Mouse (Mus musculus) limb, embryonic 13.5 days (tissue): Measurements from ENCODE around the gene Ifitm5. TPM values are rescaled to one million over a fixed set of nuclear protein-coding genes. Genes with fewer than 3 reads are reported as not detected.

Experiments used
- ATAC-seq: fragments of 200-750 bp; cut with Nextera tagmentation; 2 replicates; pipeline ENCODE4 v1.8.0; 2017; ENCODE audit warnings: low read depth, moderate number of reproducible peaks, moderate TSS enrichment; ENCODE audit not compliant: low FRiP score
- H3K27ac ChIP-seq: fragments of 300-500 bp; sonication (generic); 2 replicates; pipeline ENCODE4 v1.5.1; 2015; ENCODE audit warnings: inconsistent platforms, mild to moderate bottlenecking, moderate library complexity
- H3K27me3 ChIP-seq: fragments of 300-500 bp; sonication (generic); 2 replicates; pipeline ENCODE4 v1.6.1; 2015; ENCODE audit warnings: mild to moderate bottlenecking, inconsistent platforms
- H3K36me3 ChIP-seq: fragments of 300-500 bp; sonication (generic); 2 replicates; pipeline ENCODE4 v1.6.1; 2015; ENCODE audit warnings: inconsistent platforms, mild to moderate bottlenecking, moderate library complexity
- H3K4me1 ChIP-seq: fragments of 300-500 bp; sonication (generic); 2 replicates; pipeline ENCODE4 v1.6.1; 2015; ENCODE audit warnings: inconsistent platforms
- H3K4me2 ChIP-seq: fragments of 300-500 bp; sonication (generic); replicated peaks from 2 replicates; pipeline ENCODE4 v1.6.1; 2015; ENCODE audit warnings: inconsistent platforms, mild to moderate bottlenecking, moderate library complexity
- H3K4me3 ChIP-seq: fragments of 300-500 bp; sonication (generic); 2 replicates; pipeline ENCODE4 v1.5.1; 2015; ENCODE audit warnings: moderate library complexity, mild to moderate bottlenecking, inconsistent platforms
- H3K9ac ChIP-seq: fragments of 300-500 bp; sonication (generic); 2 replicates; pipeline ENCODE4 v1.6.1; 2015; ENCODE audit warnings: mild to moderate bottlenecking, inconsistent platforms
- H3K9me3 ChIP-seq: fragments of 300-500 bp; sonication (generic); 2 replicates; pipeline ENCODE4 v1.6.1; 2016; ENCODE audit warnings: inconsistent platforms
- WGBS: fragments of 180-500 bp; shearing (Covaris S2); methylation state at CpG from one replicate; pipeline ENCODE4 v1.1.7; 2015; 5-methylcytosine and 5-hydroxymethylcytosine counted together
- polyA plus RNA-seq: library from polyadenylated mRNA; unstranded; fragments of >200 nt; fragmentation: Nextera tagmentation; extraction: Ambion mirVana; gene quantifications from 2 replicates; pipeline ENCODE4 v1.2.1, GENCODE M21; 2015

The Ifitm5 gene
- polyA plus RNA-seq, 1 experiment from 2014 or later = 15.2 TPM

DNA sequence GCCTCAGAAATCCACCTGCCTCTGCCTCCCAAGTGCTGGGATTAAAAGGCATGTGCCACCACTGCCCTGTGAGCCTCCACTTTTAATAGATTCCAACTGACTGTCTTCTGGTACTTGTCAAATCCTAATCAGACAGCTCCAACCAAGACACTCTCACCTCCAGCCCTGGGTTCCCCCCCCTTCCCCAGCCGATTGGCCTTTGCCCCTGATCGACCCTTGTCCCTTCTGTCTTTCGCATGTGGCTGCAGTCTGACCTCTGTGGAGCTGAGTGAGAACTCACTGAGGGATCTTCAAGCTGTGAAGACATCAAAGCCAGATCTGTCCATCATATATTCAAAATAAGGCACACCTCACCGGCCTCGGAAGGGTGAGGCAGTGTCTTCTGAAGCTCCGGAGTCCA lies 22.9 kb downstream of the Ifitm5 start:
- no peaks in the 10 kb centered on the region for H3K36me3 ChIP-seq
- H3K4me2 ChIP-seq = no peak overlapping the region
- peaks cover 8% of the 10 kb centered on the region for H3K4me1 ChIP-seq
- ATAC-seq = no peak
- H3K27ac ChIP-seq = no peak overlapping the region
- H3K9ac ChIP-seq = no peak overlapping the region
- peaks cover 33% of the 10 kb centered on the region for H3K27me3 ChIP-seq
- WGBS = 83% methylated on average over 6 of the region's 6 CpGs
- H3K9me3 ChIP-seq = 0 out of 2 replicates have a peak, but pooled peaks cover 4% of the 10 kb centered on the region
- H3K4me3 ChIP-seq = no peak overlapping the region

DNA sequence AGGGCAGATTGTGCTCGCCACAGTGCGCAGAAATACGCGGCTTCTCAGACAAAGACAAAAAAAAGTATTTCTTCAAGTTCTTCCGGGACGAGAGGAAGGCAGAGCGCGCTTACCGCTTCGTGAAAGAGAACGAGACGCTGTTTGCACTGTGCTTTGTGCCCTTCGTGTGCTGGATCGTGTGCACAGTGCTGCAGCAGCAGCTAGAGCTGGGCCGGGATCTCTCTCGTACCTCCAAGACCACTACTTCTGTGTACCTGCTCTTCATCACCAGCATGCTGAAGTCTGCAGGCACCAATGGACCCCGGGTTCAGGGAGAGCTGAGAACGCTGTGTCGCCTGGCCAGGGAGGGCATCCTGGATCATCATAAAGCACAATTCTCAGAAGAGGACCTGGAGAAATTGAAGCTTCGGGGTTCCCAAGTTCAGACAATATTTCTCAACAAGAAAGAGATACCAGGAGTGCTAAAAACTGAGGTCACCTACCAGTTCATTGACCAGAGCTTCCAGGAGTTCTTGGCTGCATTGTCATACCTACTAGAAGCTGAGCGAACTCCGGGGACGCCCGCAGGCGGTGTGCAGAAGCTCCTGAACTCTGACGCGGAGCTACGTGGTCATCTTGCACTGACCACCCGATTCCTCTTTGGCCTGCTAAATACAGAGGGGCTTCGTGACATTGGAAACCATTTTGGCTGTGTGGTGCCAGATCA lies 26.9 kb downstream of the Ifitm5 start:
- Histone ChIP-seq H3K4me2 (peak overlapping the region; percentile 67), H3K4me3 (peak overlapping the region; percentile 40), H3K27me3 (peaks cover 69% of the 10 kb centered on the region), H3K9me3 (no peaks in the 10 kb centered on the region), H3K36me3 (no peaks in the 10 kb centered on the region), H3K9ac (no peak overlapping the region), H3K4me1 (peaks cover 13% of the 10 kb centered on the region), H3K27ac (no peak overlapping the region)
- WGBS = 23% methylated on average over 30 of the region's 30 CpGs
- ATAC-seq = no peak

GRCm38 (mm10) chr7:140922398-140923069 lies 27.6 kb downstream of the Ifitm5 start:
- H3K36me3 ChIP-seq = no peaks in the 10 kb centered on the region
- H3K4me1 ChIP-seq = peaks cover 13% of the 10 kb centered on the region
- no peak overlapping the region for H3K9ac ChIP-seq
- under 1% methylated on average over 49 of the region's 49 CpGs for WGBS
- no peak overlapping the region for H3K27ac ChIP-seq
- H3K4me3 ChIP-seq = peak overlapping the region; percentile 40
- peaks cover 72% of the 10 kb centered on the region for H3K27me3 ChIP-seq
- H3K4me2 ChIP-seq = peak overlapping the region; percentile 67
- no peak for ATAC-seq
- no peaks in the 10 kb centered on the region for H3K9me3 ChIP-seq

- no peak overlapping the region for H3K27ac ChIP-seq
- H3K4me1 ChIP-seq = peaks cover 13% of the 10 kb centered on the region
- H3K4me2 ChIP-seq = no peak overlapping the region
Observed at GRCm38 (mm10) chr7:140921225-140921975, 28.7 kb downstream of the Ifitm5 start.

DNA sequence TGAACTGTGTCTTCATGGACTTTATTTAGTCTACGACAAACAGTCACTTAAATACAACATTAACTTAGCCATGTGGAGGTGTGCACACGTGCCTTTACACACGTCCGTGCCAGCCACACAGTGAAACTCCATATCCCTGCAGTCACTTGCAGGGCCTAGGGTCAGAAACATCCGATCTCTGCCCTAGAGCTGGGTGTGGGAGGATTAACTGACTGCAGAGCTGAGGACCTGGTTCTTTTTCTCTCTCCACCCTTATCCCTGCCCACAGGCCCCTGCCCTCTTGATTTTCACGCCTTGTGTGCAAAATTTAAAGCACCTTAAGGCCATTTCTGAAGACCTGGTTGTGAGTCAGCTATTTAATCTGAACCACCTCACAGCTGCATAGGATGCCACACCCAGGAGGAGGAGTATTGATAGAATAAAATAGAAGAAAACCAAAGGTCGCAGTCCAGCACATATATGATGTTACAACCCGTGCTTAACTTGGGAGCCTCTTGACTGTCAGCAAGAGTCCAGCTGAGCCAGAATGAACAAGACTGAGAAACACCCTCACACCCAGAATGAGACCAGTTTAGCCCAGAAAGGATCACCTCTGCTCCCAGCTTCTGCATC lies 29.6 kb downstream of the Ifitm5 start, which contains the start of gene Nlrp6:
Nlrp6 (plus strand) TSS at position 485 of the 612 bp plus-strand sequence.
- peaks cover 72% of the 10 kb centered on the region for H3K27me3 ChIP-seq
- no peaks in the 10 kb centered on the region for H3K9me3 ChIP-seq
- no peak within 1 kb of the TSS for H3K4me3 ChIP-seq
- H3K4me2 ChIP-seq = no peak within 1 kb of the TSS
- H3K4me1 ChIP-seq = peaks cover 13% of the 10 kb centered on the region
- H3K27ac ChIP-seq = no peak within 1 kb of the TSS
- ATAC-seq = no peak
- H3K36me3 ChIP-seq = no peaks in the 10 kb centered on the region
- WGBS = 70% methylated on average over 8 of the region's 8 CpGs
- H3K9ac ChIP-seq = no peak within 1 kb of the TSS

More at GRCm38 (mm10) chr7:140921225-140921975, 28.7 kb downstream of the Ifitm5 start:
- Histone ChIP-seq H3K9me3 (no peaks in the 10 kb centered on the region), H3K9ac (no peak overlapping the region), H3K36me3 (no peaks in the 10 kb centered on the region), H3K4me3 (peak overlapping the region; percentile 40; the same call in 1 of the 2 replicates), H3K27me3 (peaks cover 72% of the 10 kb centered on the region)
- ATAC-seq = no peak
- 26% methylated on average over 22 of the region's 22 CpGs for WGBS

- Histone ChIP-seq H3K27me3 (peaks cover 66% of the 10 kb centered on the region), H3K4me2 (no peak overlapping the region), H3K9me3 (no peaks in the 10 kb centered on the region), H3K36me3 (no peaks in the 10 kb centered on the region), H3K4me1 (peaks cover 13% of the 10 kb centered on the region), H3K27ac (no peak overlapping the region), H3K9ac (no peak overlapping the region), H3K4me3 (no peak overlapping the region)
- ATAC-seq = no peak
- 78% methylated on average over 4 of the region's 4 CpGs for WGBS
Observed at GRCm38 (mm10) chr7:140919911-140920310, 30.2 kb downstream of the Ifitm5 start.

GRCm38 (mm10) chr7:140914031-140914690 lies 35.9 kb downstream of the Ifitm5 start:
- Histone ChIP-seq H3K9ac (no peak overlapping the region), H3K4me1 (no peaks in the 10 kb centered on the region), H3K27me3 (peaks cover 9% of the 10 kb centered on the region), H3K9me3 (no peaks in the 10 kb centered on the region), H3K36me3 (no peaks in the 10 kb centered on the region), H3K4me3 (no peak overlapping the region), H3K27ac (no peak overlapping the region), H3K4me2 (no peak overlapping the region)
- no peak for ATAC-seq
- 81% methylated on average over 8 of the region's 8 CpGs for WGBS

GRCm38 (mm10) chr7:140912846-140913482 lies 37.1 kb downstream of the Ifitm5 start:
- Histone ChIP-seq H3K4me1 (peaks cover 3% of the 10 kb centered on the region), H3K27ac (no peak overlapping the region), H3K36me3 (no peaks in the 10 kb centered on the region), H3K27me3 (peaks cover under 1% of the 10 kb centered on the region; the same call in 1 of the 2 replicates), H3K9ac (no peak overlapping the region), H3K9me3 (no peaks in the 10 kb centered on the region), H3K4me3 (no peak overlapping the region), H3K4me2 (no peak overlapping the region)
- no peak for ATAC-seq
- 61% methylated on average over 5 of the region's 5 CpGs for WGBS

DNA sequence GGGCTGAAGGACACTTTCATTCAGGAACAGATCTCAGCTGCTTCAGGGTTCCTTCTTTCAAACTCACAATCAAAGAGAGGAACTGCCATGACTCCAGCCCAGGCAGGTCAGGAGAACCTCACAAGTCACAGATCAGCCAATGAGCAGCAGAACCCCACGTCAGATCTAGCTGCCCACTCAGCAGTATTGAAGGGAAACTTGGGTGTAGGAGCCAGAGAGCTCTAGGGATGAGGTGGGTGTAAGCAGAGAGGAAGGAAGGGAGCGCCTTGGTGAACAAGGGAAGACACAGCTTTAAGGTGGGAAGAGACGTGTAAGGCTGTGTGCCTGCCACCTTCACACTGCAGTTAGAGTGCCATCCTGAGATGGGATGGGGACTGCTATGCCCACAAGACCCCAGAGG lies 37.8 kb downstream of the Ifitm5 start:
- Histone ChIP-seq H3K36me3 (no peaks in the 10 kb centered on the region), H3K4me1 (peaks cover 3% of the 10 kb centered on the region), H3K9ac (no peak overlapping the region), H3K4me3 (no peak overlapping the region), H3K9me3 (no peaks in the 10 kb centered on the region), H3K27ac (no peak overlapping the region), H3K4me2 (no peak overlapping the region), H3K27me3 (no peaks in the 10 kb centered on the region; the same call in 1 of the 2 replicates)
- ATAC-seq = no peak
- 72% methylated on average over 3 of the region's 3 CpGs for WGBS

- Histone ChIP-seq H3K27ac (no peak overlapping the region), H3K4me1 (peaks cover 3% of the 10 kb centered on the region), H3K27me3 (no peaks in the 10 kb centered on the region), H3K4me3 (peak overlapping the region; percentile 44), H3K9me3 (no peaks in the 10 kb centered on the region), H3K36me3 (no peaks in the 10 kb centered on the region), H3K4me2 (peak overlapping the region; percentile 75), H3K9ac (peak overlapping the region; percentile 57)
- 1% methylated on average over 19 of the region's 19 CpGs for WGBS
- peak; percentile 70; the same call in 1 of the 2 replicates for ATAC-seq
Observed at GRCm38 (mm10) chr7:140908634-140909107, 41.4 kb downstream of the Ifitm5 start.

GRCm38 (mm10) chr7:140908181-140908580 lies 41.9 kb downstream of the Ifitm5 start:
- WGBS = 48% methylated on average over 7 of the region's 7 CpGs
- no peak for ATAC-seq

More at GRCm38 (mm10) chr7:140908181-140908580, 41.9 kb downstream of the Ifitm5 start:
- peak overlapping the region; percentile 75 for H3K4me2 ChIP-seq
- no peak overlapping the region for H3K27ac ChIP-seq
- H3K27me3 ChIP-seq = no peaks in the 10 kb centered on the region
- no peaks in the 10 kb centered on the region for H3K9me3 ChIP-seq
- H3K9ac ChIP-seq = no peak overlapping the region
- peaks cover 7% of the 10 kb centered on the region for H3K4me1 ChIP-seq
- H3K4me3 ChIP-seq = peak overlapping the region; percentile 44; the same call in 1 of the 2 replicates
- H3K36me3 ChIP-seq = no peaks in the 10 kb centered on the region
